Mouse (Mus musculus): ENCODE results near the gene Olfr873. TPM values are rescaled to one million over a fixed set of nuclear protein-coding genes. Genes with fewer than 3 reads are reported as not detected.
"Not testable (repeated sequence)": the region's sequence is repeated elsewhere in the genome, so short reads cannot be mapped to it uniquely, and the experiment has no call there.

Gene Olfr873
- total RNA-seq (2021) = not detected
- long read RNA-seq, experiment 1 = 0 reads
- long read RNA-seq, experiment 2 = 0 reads

DNA sequence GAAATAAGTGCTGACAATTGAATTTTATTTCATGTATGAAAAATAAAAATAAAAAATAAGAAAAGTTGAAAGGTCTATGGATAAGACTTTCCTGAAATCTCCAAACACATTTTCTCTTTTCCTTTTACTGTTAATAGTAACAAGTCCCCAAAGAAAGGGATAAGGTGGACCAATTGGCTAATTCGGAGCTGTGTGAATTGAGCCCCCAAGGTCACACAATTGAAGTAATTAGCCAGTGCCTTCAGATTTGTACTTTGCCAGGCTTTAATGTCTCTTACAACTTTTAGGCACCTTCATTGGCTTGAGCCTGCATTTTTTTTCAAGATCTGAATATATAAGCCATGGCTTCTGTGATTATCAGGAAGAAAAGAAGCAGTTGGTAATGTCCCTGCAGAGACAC lies at the start of gene Olfr873:
Gene Olfr873, plus strand, starts transcription at position 301 of the 400 bp plus-strand sequence.
- DNase-seq (ENCODE audit: low spot score) = no peak

DNA sequence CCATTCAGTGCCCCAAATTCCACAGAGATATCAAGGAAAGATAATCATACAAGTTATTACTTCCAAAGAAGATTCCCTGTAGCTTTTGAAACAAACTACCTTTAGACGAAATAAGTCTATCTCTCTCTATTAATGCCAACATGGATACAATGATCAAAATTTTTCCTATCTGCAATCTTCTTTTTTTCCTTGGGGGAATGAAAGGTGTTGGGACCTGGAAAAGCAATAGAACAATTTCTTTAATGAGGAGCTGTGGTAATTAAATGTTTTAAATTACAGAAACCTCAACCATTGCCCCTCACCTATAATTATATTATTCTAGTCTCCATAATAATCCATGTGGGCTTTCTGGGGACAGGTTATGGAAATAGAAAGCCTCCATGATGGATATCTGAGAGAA lies 16.3 kb upstream of the Olfr873 start, which contains the start of gene Olfr39:
Gene Olfr39, plus strand, starts transcription at position 301 of the 400 bp plus-strand sequence.
- no peak for DNase-seq (ENCODE audit: low spot score)

DNA sequence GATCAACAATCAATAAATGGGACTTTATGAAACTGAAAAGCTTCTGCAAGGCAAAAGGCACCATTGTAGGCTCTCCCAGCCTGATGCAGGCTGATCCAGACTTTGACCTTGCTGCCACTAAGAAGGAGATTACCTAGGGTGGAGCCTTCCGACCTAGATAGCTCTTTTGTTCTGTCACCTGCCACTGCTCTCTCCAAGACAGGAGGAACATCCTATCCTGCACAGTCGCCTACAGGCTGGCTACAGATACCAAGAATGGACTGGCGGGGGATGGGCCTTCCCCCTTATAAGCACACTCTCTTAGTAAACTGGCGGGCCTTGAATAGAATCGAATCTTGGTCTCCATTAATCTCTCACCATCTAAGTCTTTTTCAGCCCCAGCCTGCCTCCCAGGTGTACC lies 2.8 kb upstream of the Olfr873 start:
- DNase-seq (ENCODE audit: low spot score) = not testable (repeated sequence)

DNA sequence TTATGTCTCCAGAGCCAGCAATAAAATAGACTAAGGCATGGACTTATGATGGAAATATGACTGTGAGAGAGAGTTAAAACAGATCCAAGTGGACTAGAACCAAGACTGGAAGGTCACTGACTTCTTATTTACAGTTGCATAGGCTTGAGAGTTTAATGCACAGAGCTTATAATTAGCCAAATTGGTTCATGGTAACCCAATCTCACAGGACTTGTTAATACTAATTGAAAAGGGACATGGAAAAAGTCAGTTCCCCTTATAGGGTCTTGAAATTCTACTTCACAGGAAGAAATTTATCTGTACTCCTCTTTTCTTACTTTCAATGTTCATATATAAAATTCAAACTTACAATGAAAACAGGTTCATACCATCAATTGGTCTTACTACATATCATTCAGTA lies 37.7 kb downstream of the Olfr873 start, which contains the start of gene Olfr18:
Gene Olfr18, minus strand, starts transcription at position 101 of the 400 bp plus-strand sequence.
- no peak for DNase-seq (ENCODE audit: low spot score)

DNA sequence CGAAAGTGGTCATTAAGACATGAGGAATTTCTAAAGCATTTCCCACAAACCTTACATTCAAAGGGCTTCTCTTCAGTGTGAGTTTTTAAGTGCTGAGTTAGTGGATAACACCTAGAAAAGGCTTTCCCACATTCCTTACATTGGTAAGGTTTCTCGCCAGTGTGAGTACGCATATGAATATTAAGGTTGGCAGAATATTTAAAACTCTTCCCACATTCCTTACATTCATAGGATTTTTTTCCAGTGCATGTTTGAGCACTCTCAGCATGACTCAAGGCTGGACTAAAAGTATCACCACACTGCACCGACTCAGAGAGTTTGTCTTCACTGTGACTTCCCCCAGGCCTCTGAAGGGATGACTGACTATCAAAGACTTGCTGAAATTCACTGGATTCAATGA lies 50.2 kb downstream of the Olfr873 start:
- DNase-seq (ENCODE audit: low spot score) = no peak

Other genes starting within 250 kb of the Olfr873 start
- not detected for gene Olfr867, start 241.0 kb upstream of the Olfr873 start, total RNA-seq (2021)
- not detected for gene Olfr868, start 199.9 kb upstream of the Olfr873 start, total RNA-seq (2021)
- not detected for gene Olfr869, start 169.5 kb upstream of the Olfr873 start, total RNA-seq (2021)
- gene Olfr870, start 124.5 kb upstream of the Olfr873 start, total RNA-seq (2021) = not detected
- gene Olfr871, start 86.3 kb upstream of the Olfr873 start, total RNA-seq (2021) = not detected
- gene Olfr872, start 61.4 kb upstream of the Olfr873 start, total RNA-seq (2021) = not detected
- not detected for gene Olfr39, start 16.2 kb upstream of the Olfr873 start, total RNA-seq (2021)
- gene Olfr18, start 37.6 kb downstream of the Olfr873 start, total RNA-seq (2021) = not detected
- gene Zfp560, start 86.6 kb downstream of the Olfr873 start, total RNA-seq (2021) = 10 to 100 TPM; 12.7 to 13.5 TPM
- gene Zfp26, start 161.6 kb downstream of the Olfr873 start, total RNA-seq (2021) = 1 to 10 TPM; 5.9 to 7.0 TPM
- 1 to 10 TPM; 7.2 to 7.5 TPM for gene Zfp426, start 194.2 kb downstream of the Olfr873 start, total RNA-seq (2021)
- 10 to 100 TPM; 15.6 to 15.8 TPM for gene Zfp266, start 222.9 kb downstream of the Olfr873 start, total RNA-seq (2021)